12 mouse cellular contexts compared by ENCODE assay signal in the genomic region with DNA sequence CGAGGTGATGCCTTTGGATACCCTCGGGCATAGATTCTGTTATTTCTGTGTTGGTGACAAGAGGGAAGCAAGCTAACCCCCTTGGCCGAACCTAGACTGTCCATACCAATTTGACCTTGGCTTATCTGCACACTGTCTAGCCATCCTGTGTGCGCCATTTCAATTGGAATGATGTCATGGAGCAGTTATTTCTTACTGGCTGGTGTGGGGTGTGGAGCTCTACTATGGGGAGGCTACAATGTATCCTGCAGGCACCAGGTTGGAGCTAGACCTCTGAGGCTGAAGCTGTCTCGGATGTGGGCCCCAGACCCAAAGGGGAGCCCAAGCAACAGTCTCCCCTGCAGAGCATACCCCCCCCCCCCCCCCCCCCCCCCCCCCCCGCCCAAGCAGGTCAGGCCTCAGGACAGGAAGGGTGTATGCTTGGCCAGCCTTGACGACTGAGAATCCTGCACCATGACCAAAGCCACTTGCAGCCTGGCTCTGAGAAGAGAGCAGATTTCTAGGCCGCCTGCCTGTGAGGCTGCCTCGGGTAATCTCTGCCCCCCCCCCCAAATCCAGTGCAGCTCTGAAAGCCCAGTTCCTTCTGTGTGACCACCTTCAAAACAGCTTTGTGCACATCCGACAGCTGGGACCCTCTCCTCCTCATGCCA. TPM values are rescaled to one million over a fixed set of nuclear protein-coding genes. Genes with fewer than 3 reads are reported as not detected.
DNase-seq lines count a peak whose midpoint lies in the region; ATAC-seq and TF ChIP-seq lines count a peak whose summit lies in the region.
"Had no signal": no experiment of that assay in that cellular context is flagged by ENCODE, and none has a peak within 500 bp of the region (broad histone marks: within the 10 kb centered on the region; RNA-seq: fewer than 3 reads in every experiment).

A gene (plus strand): TSS at position 600 of the 650 bp plus-strand sequence.

- TF ChIP-seq CTCF in lung, embryonic 14.5 days (IDR thresholded peaks at IDR 0.05; ENCODE audit: low read depth), result no peak
- TF ChIP-seq CTCF in lung, adult 2 months (IDR thresholded peaks at IDR 0.05; ENCODE audit: insufficient read depth, low read length), result no peak
- TF ChIP-seq CTCF in embryonic fibroblast, embryonic 13.5 days (IDR thresholded peaks at IDR 0.05; ENCODE audit: borderline replicate concordance, insufficient read depth, low read length), result no peak

- H3K4me3 ChIP-seq in heart, embryonic 11.5 days (ENCODE audit: low read depth, low read length), result no peak within 1 kb of the TSS
- H3K4me3 ChIP-seq in lung, embryonic 14.5 days (ENCODE audit: low read depth, low read length), result no peak within 1 kb of the TSS
- no peak within 1 kb of the TSS for H3K4me3 ChIP-seq in lung, adult 2 months (replicated peaks; ENCODE audit: extremely low read depth, low read depth, low read length)
- no peak within 1 kb of the TSS for H3K4me3 ChIP-seq in ES-E14 (ENCODE audit: insufficient read depth in 1 of 2, low read depth in 1 of 2, low read length in 2 of 2, poor library complexity in 1 of 2, severe bottlenecking in 1 of 2)
- no peak within 1 kb of the TSS for H3K4me3 ChIP-seq in embryonic fibroblast, embryonic 13.5 days (ENCODE audit: insufficient read depth, low read length)

- in situ Hi-C loops in ES-E14 (cut with MboI; ENCODE audit: low sequenced_read_pairs in 2 of 2, unreplicated experiment in 2 of 2), result no loop called here

- H3K27me3 ChIP-seq in heart, embryonic 11.5 days (ENCODE audit: control insufficient read depth, insufficient read depth, low read length), result no peaks in the 10 kb centered on the region
- H3K27me3 ChIP-seq in lung, embryonic 14.5 days (ENCODE audit: insufficient read depth, low read length), result no peaks in the 10 kb centered on the region

- 34% methylated on average over 9 of the region's 10 CpGs for WGBS in heart, embryonic 11.5 days (ENCODE audit: insufficient replicate concordance)
- 67% methylated on average over 8 of the region's 10 CpGs for WGBS in lung, embryonic 14.5 days
- 58% methylated on average over 9 of the region's 10 CpGs for WGBS in lung, adult 2 months

- H3K9ac ChIP-seq in heart, embryonic 11.5 days (ENCODE audit: low read depth, low read length), result no peak within 1 kb of the TSS
- no peak within 1 kb of the TSS for H3K9ac ChIP-seq in lung, embryonic 14.5 days
- H3K9ac ChIP-seq in ES-E14 (ENCODE audit: insufficient read depth, low read depth, low read length, poor library complexity, severe bottlenecking), result no peak within 1 kb of the TSS

- peaks cover 29% of the 10 kb centered on the region for H3K4me1 ChIP-seq in heart, embryonic 11.5 days (ENCODE audit: control insufficient read depth, insufficient read depth, low read length)
- no peaks in the 10 kb centered on the region; the same call in 1 of the 2 replicates for H3K4me1 ChIP-seq in lung, embryonic 14.5 days (ENCODE audit: insufficient read depth)
- H3K4me1 ChIP-seq in lung, adult 2 months (ENCODE audit: control insufficient read depth, insufficient read depth, low read length), result no peaks in the 10 kb centered on the region
- H3K4me1 ChIP-seq in ES-E14 (ENCODE audit: control insufficient read depth in 2 of 2, insufficient read depth in 2 of 2, low read length in 2 of 2, poor library complexity in 1 of 2), result peaks cover 5 to 18% of the 10 kb centered on the region in 2 experiments
- H3K4me1 ChIP-seq in embryonic fibroblast, embryonic 13.5 days (ENCODE audit: control insufficient read depth, insufficient read depth, low read length), result peaks cover 11% of the 10 kb centered on the region; the same call in 1 of the 2 replicates

- H3K27ac ChIP-seq in heart, embryonic 11.5 days (ENCODE audit: low read depth, low read length), result peak within 1 kb of the TSS; percentile 78
- no peak within 1 kb of the TSS for H3K27ac ChIP-seq in lung, embryonic 14.5 days (ENCODE audit: low read depth)
- no peak within 1 kb of the TSS for H3K27ac ChIP-seq in ES-E14 (ENCODE audit: insufficient read depth, low read depth, low read length, poor library complexity, severe bottlenecking)
- H3K27ac ChIP-seq in embryonic fibroblast, embryonic 13.5 days (ENCODE audit: insufficient read depth, low read length), result peak within 1 kb of the TSS; percentile 81

- ATAC-seq in heart, embryonic 11.5 days (replicated peaks; ENCODE audit: insufficient number of reproducible peaks, low FRiP score, low TSS enrichment), result peak; percentile 49; the same call in 1 of the 2 replicates
- ATAC-seq in lung, embryonic 14.5 days (ENCODE audit: insufficient read depth), result no peak

- no peaks in the 10 kb centered on the region for H3K9me3 ChIP-seq in heart, embryonic 11.5 days (replicated peaks; ENCODE audit: control insufficient read depth, low read length)
- no peaks in the 10 kb centered on the region for H3K9me3 ChIP-seq in lung, embryonic 14.5 days (ENCODE audit: low read depth, low read length)
- H3K9me3 ChIP-seq in ES-E14 (ENCODE audit: control insufficient read depth, insufficient read depth, low read depth, low read length), result no peaks in the 10 kb centered on the region

- H3K4me2 ChIP-seq in heart, embryonic 11.5 days, result no peak within 1 kb of the TSS; the same call in 1 of the 2 replicates
- no peak within 1 kb of the TSS for H3K4me2 ChIP-seq in lung, embryonic 14.5 days

- TF ChIP-seq POLR2A in lung, adult 2 months (IDR thresholded peaks at IDR 0.05; ENCODE audit: borderline replicate concordance, extremely low read depth, low read depth, low read length), result no peak
- no peak for TF ChIP-seq POLR2A in embryonic fibroblast, embryonic 13.5 days (IDR thresholded peaks at IDR 0.05; ENCODE audit: low read depth, low read length)

- no peaks in the 10 kb centered on the region for H3K36me3 ChIP-seq in heart, embryonic 11.5 days (ENCODE audit: control insufficient read depth, insufficient read depth, low read length)
- no peaks in the 10 kb centered on the region for H3K36me3 ChIP-seq in lung, embryonic 14.5 days (ENCODE audit: insufficient read depth)
- H3K36me3 ChIP-seq in ES-E14 (ENCODE audit: control insufficient read depth, insufficient read depth, low read length, poor library complexity, severe bottlenecking), result no peaks in the 10 kb centered on the region

- no peak for DNase-seq in heart, postnatal 14 days
- DNase-seq in lung, embryonic 14.5 days, result no peak
- DNase-seq in lung, adult 2 months, result no peak
- no peak for DNase-seq in ES-E14 (ENCODE audit: low read depth, low spot score)
- no peak for DNase-seq in layer of hippocampus, postnatal 14 days (ENCODE audit: low spot score in 2 of 2)
- no peak for DNase-seq in layer of hippocampus, postnatal 25 days (ENCODE audit: extremely low spot score in 1 of 2, low spot score in 1 of 2)
- DNase-seq: cerebellum, adult 9-10 months; heart, adult 11 months; kidney, postnatal 4 days; right cerebral cortex, adult 18-20 months had no signal

- intact Hi-C loops in heart, postnatal 14 days (cut with DNase I), result loop anchor here (5.0 kb wide), 1 partner anchor 98 kb away; no protein-coding TSS in a partner anchor

TF ChIP-seq in ES-E14, 5 proteins besides CTCF, POLR2A, EP300 and RAD21:
- TF ChIP-seq ZC3H11A (IDR thresholded peaks at IDR 0.05; ENCODE audit: borderline replicate concordance, low read depth, low read length), result no peak
- no peak for TF ChIP-seq CHD2 (IDR thresholded peaks at IDR 0.05; ENCODE audit: low read depth, low read length)
- no peak for TF ChIP-seq HCFC1 (IDR thresholded peaks at IDR 0.05; ENCODE audit: borderline replicate concordance, insufficient read depth, low read length)
- no peak for TF ChIP-seq MAFK (IDR thresholded peaks at IDR 0.05; ENCODE audit: insufficient read depth, low read depth, low read length)
- TF ChIP-seq ZNF384 (IDR thresholded peaks at IDR 0.05; ENCODE audit: low read depth, low read length), result no peak
TF ChIP-seq in ES-E14: peak in this region for 0.

RNA-seq across cellular contexts. Expression of the gene that starts here (rescaled TPM):
- 55.8 and 63.2 TPM in 2 replicates for polyA plus RNA-seq in heart, embryonic 11.5 days (2014; fragmentation: Nextera tagmentation; extraction: Ambion mirVana)
- 1 to 10 TPM in 1 of 2 experiments, under 1 TPM in 1; 0.80 to 1.2 TPM for total RNA-seq in heart, postnatal 14 days (2021)
- polyA plus RNA-seq in lung, embryonic 14.5 days (2014; fragmentation: Nextera tagmentation; extraction: Ambion mirVana), result 15.7 and 15.9 TPM in 2 replicates
- polyA plus RNA-seq in lung, adult 2 months (2012; rRNA removed), result 6.2 and 6.6 TPM in 2 replicates
- 8.7 and 16.2 TPM in 2 replicates for total RNA-seq in ES-E14 (2012; rRNA removed)
- polyA plus RNA-seq in embryonic fibroblast, embryonic 13.5 days (2011; ENCODE audit: insufficient read length, low read depth, missing spikeins), result 130 and 154 TPM in 2 replicates
- total RNA-seq in layer of hippocampus, postnatal 14 days (2021), result 1 to 10 TPM; 2.9 to 5.0 TPM
- 1 to 10 TPM; 1.7 to 3.3 TPM for total RNA-seq in layer of hippocampus, postnatal 25 days (2021)

Comparison
In these comparisons a context has a peak if more than half of its experiments do, and no peak if none do; other contexts are left out.
1. H3K27ac ChIP-seq: peak in heart, embryonic 11.5 days (single experiment) and embryonic fibroblast, embryonic 13.5 days (single experiment); none in lung, embryonic 14.5 days (single experiment) and ES-E14 (single experiment).